Mouse (Mus musculus): ENCODE data around the gene Fam25c. TPM values are rescaled to one million over a fixed set of nuclear protein-coding genes. Genes with fewer than 3 reads are reported as not detected.

The Fam25c gene
- total RNA-seq, 2 experiments from 2014 or later, result not detected

GRCm38 (mm10) chr14:34303265-34303680 lies 52.0 kb downstream of the Fam25c start:
- intact Hi-C loops (cut with DNase I), result no loop called here
- Histone ChIP-seq H3K27ac (no peak overlapping the region), H3K4me3 (no peak overlapping the region)
- TF ChIP-seq CTCF (IDR thresholded peaks at IDR 0.05), result no peak
- DNase-seq (ENCODE audit: extremely low spot score in 1 of 2, low spot score in 2 of 2), result no peak

GRCm38 (mm10) chr14:34302681-34303242 lies 52.5 kb downstream of the Fam25c start:
- Histone ChIP-seq H3K4me3 (no peak overlapping the region), H3K27ac (no peak overlapping the region)
- DNase-seq (ENCODE audit: extremely low spot score in 1 of 2, low spot score in 2 of 2), result no peak
- intact Hi-C loops (cut with DNase I), result no loop called here
- no peak for TF ChIP-seq CTCF (IDR thresholded peaks at IDR 0.05)

Other genes with a start within 250 kb of the Fam25c start
- not detected for gene Npy4r, start 202.9 kb downstream of the Fam25c start, total RNA-seq (2021)
- 1 to 10 TPM; 1.7 to 2.8 TPM for gene Gprin2, start 153.8 kb downstream of the Fam25c start, total RNA-seq (2021)
- gene Syt15, start 135.8 kb downstream of the Fam25c start, total RNA-seq (2021), result under 1 TPM; 0.28 to 0.29 TPM
- gene Shld2, start 44.9 kb downstream of the Fam25c start, total RNA-seq (2021), result 10 to 100 TPM; 10.5 to 11.5 TPM
- gene Glud1, start 44.7 kb downstream of the Fam25c start, total RNA-seq (2021), result 100 to 1,000 TPM; 281 to 285 TPM
- 1 to 10 TPM; 3.0 to 3.9 TPM for gene Sncg, start 19.4 kb upstream of the Fam25c start, total RNA-seq (2021)
- gene Mmrn2, start 20.0 kb upstream of the Fam25c start, total RNA-seq (2021), result 1 to 10 TPM; 4.4 to 5.8 TPM
- 10 to 100 TPM; 31.0 to 35.9 TPM for gene Bmpr1a, start 147.9 kb upstream of the Fam25c start, total RNA-seq (2021)
- not detected for gene 9230112D13Rik, start 167.4 kb upstream of the Fam25c start, total RNA-seq (2021)
- gene Ldb3, start 233.2 kb upstream of the Fam25c start, total RNA-seq (2021), result 1 to 10 TPM; 2.5 to 2.6 TPM
- gene Opn4, start 244.7 kb upstream of the Fam25c start, total RNA-seq (2021), result not detected

Data from left cerebral cortex, adult 2 months (tissue).